Mouse (Mus musculus) limb, embryonic 10.5 days (tissue): ENCODE data around the gene Lcn4. TPM values are rescaled to one million over a fixed set of nuclear protein-coding genes. Genes with fewer than 3 reads are reported as not detected.

Experiments used
- DNase-seq: peaks from one replicate; pipeline ENCODE4 v3.0.0-alpha.2; 2017; ENCODE audit warnings: low spot score
- H3K27ac ChIP-seq: fragments of 300-500 bp; sonication (generic); 2 replicates; pipeline ENCODE4 v1.5.1; 2016; ENCODE audit warnings: mild to moderate bottlenecking
- H3K27me3 ChIP-seq: fragments of 300-500 bp; sonication (generic); 2 replicates; pipeline ENCODE4 v1.6.1; 2016; ENCODE audit warnings: low read depth, mild to moderate bottlenecking; ENCODE audit not compliant: poor library complexity, severe bottlenecking
- H3K36me3 ChIP-seq: fragments of 300-500 bp; sonication (generic); 2 replicates; pipeline ENCODE4 v1.6.1; 2016; ENCODE audit warnings: mild to moderate bottlenecking, moderate library complexity
- H3K4me1 ChIP-seq: fragments of 300-500 bp; sonication (generic); 2 replicates; pipeline ENCODE4 v1.6.1; 2016
- H3K4me3 ChIP-seq: fragments of 300-500 bp; sonication (generic); 2 replicates; pipeline ENCODE4 v1.5.1; 2016; ENCODE audit warnings: mild to moderate bottlenecking, moderate library complexity
- H3K9me3 ChIP-seq: fragments of 300-500 bp; sonication (generic); replicated peaks from 2 replicates; pipeline ENCODE4 v1.6.1; 2016; ENCODE audit warnings: mild to moderate bottlenecking
- WGBS: fragments of 180-500 bp; shearing (Covaris S2); methylation state at CpG from one replicate; pipeline ENCODE4 v1.1.7; 2016; 5-methylcytosine and 5-hydroxymethylcytosine counted together
- polyA plus RNA-seq: library from polyadenylated mRNA; unstranded; fragments of >200 nt; fragmentation: Nextera tagmentation; extraction: Ambion mirVana; gene quantifications from 2 replicates; pipeline ENCODE4 v1.2.1, GENCODE M21; 2016

The Lcn4 gene
- polyA plus RNA-seq, 1 experiment from 2014 or later, result not detected

GRCm38 (mm10) chr2:26628792-26629437 is 42.2 kb downstream of the Lcn4 start:
- H3K27me3 ChIP-seq, result peaks cover 11% of the 10 kb centered on the region; the same call in 1 of the 2 replicates
- H3K4me1 ChIP-seq, result peaks cover 45% of the 10 kb centered on the region
- H3K36me3 ChIP-seq, result peaks cover 23% of the 10 kb centered on the region
- peak; percentile 64 for DNase-seq
- H3K27ac ChIP-seq, result peak overlapping the region; percentile 93
- no peaks in the 10 kb centered on the region for H3K9me3 ChIP-seq
- 21% methylated on average over 5 of the region's 5 CpGs for WGBS
- peak overlapping the region; percentile 78 for H3K4me3 ChIP-seq

GRCm38 (mm10) chr2:26627921-26628739 is 43.0 kb downstream of the Lcn4 start, which contains the start of gene Fam69b:
Gene Fam69b, plus strand, starts transcription at chr2:26628457.
- Histone ChIP-seq H3K4me1 (peaks cover 42% of the 10 kb centered on the region), H3K9me3 (no peaks in the 10 kb centered on the region), H3K27me3 (peaks cover 11% of the 10 kb centered on the region; the same call in 1 of the 2 replicates), H3K27ac (peak within 1 kb of the TSS; percentile 93), H3K36me3 (peaks cover 16% of the 10 kb centered on the region; the same call in 1 of the 2 replicates), H3K4me3 (peak within 1 kb of the TSS; percentile 78)
- DNase-seq, result peak; percentile 88
- WGBS, result under 1% methylated on average over 70 of the region's 70 CpGs

- Histone ChIP-seq H3K4me1 (peaks cover 35% of the 10 kb centered on the region), H3K36me3 (no peaks in the 10 kb centered on the region), H3K4me3 (no peak overlapping the region), H3K27ac (no peak overlapping the region), H3K9me3 (no peaks in the 10 kb centered on the region), H3K27me3 (peaks cover 11% of the 10 kb centered on the region; the same call in 1 of the 2 replicates)
- WGBS, result 65% methylated on average over 3 of the region's 3 CpGs
- DNase-seq, result no peak
Measured at GRCm38 (mm10) chr2:26626081-26626480, 45.0 kb downstream of the Lcn4 start.

DNA sequence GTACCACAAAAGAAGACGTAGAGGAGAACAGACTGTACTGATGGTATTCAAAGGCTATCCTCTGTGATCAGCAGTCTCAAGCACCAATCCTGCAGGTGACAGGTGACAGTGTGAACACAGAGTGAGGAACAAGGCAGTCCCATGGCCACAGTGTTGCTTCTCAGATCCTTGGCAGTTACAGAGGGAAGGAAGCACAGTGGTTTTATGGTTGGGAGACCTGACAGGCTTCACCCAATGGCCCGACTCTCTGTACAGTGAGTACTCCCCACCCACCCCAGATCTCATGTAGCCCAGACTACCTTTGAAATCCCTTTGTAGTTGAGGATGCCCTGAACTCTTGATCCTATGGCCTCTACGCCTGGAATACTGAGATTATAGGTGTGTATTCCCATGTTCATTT is 45.7 kb downstream of the Lcn4 start:
- no peak for DNase-seq
- Histone ChIP-seq H3K36me3 (no peaks in the 10 kb centered on the region), H3K9me3 (no peaks in the 10 kb centered on the region), H3K27ac (no peak overlapping the region), H3K4me1 (peaks cover 29% of the 10 kb centered on the region), H3K4me3 (no peak overlapping the region), H3K27me3 (peaks cover 11% of the 10 kb centered on the region; the same call in 1 of the 2 replicates)
- WGBS, result 88% methylated on average over 3 of the region's 3 CpGs

DNA sequence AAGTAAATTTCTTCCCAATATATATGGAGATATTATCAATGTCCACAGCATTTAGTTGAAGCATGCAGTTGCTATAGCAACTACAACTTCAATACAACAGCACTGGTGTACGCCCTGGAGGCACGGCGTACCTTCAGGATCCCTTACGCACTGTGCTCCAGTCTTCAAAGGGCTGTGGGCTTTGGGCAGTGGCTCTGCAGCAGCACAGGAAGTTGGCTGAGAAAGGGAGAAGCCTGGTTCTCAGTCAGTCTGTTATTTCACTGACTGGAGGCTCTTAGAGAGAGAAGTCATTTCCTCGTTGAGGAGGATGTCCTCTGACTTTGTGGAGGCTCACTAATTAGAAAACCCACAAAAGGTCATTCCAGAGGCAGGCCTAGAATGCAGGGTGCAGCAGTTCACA is 48.1 kb downstream of the Lcn4 start:
- WGBS, result 69% methylated on average over 5 of the region's 5 CpGs
- no peak overlapping the region for H3K27ac ChIP-seq
- H3K9me3 ChIP-seq, result no peaks in the 10 kb centered on the region
- H3K4me3 ChIP-seq, result no peak overlapping the region
- peaks cover 17% of the 10 kb centered on the region for H3K27me3 ChIP-seq
- H3K4me1 ChIP-seq, result peaks cover 5% of the 10 kb centered on the region
- no peaks in the 10 kb centered on the region for H3K36me3 ChIP-seq
- DNase-seq, result no peak

GRCm38 (mm10) chr2:26621246-26621645 is 49.8 kb downstream of the Lcn4 start:
- no peak overlapping the region for H3K27ac ChIP-seq
- DNase-seq, result no peak
- 58% methylated on average over 2 of the region's 2 CpGs for WGBS
- no peaks in the 10 kb centered on the region; the same call in 1 of the 2 replicates for H3K4me1 ChIP-seq
- peaks cover 6% of the 10 kb centered on the region; the same call in 1 of the 2 replicates for H3K27me3 ChIP-seq
- no peaks in the 10 kb centered on the region for H3K9me3 ChIP-seq
- no peak overlapping the region for H3K4me3 ChIP-seq
- no peaks in the 10 kb centered on the region for H3K36me3 ChIP-seq

DNA sequence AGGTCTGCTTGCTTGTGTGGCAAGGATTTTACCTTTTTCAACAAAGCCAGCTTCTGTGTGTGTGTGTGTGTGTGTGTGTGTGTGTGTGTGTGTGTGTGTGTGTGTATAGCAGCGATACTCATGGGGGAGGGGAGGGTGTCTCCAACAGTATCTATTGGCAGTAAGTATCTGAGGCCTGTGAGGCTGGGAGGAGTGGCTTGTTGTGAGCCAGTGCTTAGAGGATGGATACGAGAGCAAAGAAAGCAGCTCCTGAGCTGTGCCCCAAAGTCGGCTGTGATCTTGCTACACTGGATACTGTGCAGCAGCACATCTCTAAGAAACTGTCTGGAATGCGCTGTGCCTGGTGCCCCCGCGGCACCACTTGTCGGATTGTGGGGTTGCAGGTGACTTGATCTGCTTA is 53.2 kb downstream of the Lcn4 start:
- no peak overlapping the region for H3K4me3 ChIP-seq
- H3K27me3 ChIP-seq, result peaks cover 6% of the 10 kb centered on the region; the same call in 1 of the 2 replicates
- H3K36me3 ChIP-seq, result no peaks in the 10 kb centered on the region
- no peak for DNase-seq
- WGBS, result 62% methylated on average over 7 of the region's 7 CpGs
- no peaks in the 10 kb centered on the region; the same call in 1 of the 2 replicates for H3K4me1 ChIP-seq
- H3K27ac ChIP-seq, result no peak overlapping the region
- no peaks in the 10 kb centered on the region for H3K9me3 ChIP-seq

Other genes with a start within 250 kb of the Lcn4 start
- 29.4 and 37.1 TPM in 2 replicates for gene Sec16a, start 226.1 kb downstream of the Lcn4 start, polyA plus RNA-seq
- gene Notch1, start 154.6 kb downstream of the Lcn4 start, polyA plus RNA-seq, result 8.5 and 11.8 TPM in 2 replicates
- gene Egfl7, start 91.3 kb downstream of the Lcn4 start, polyA plus RNA-seq, result 96.5 and 97.2 TPM in 2 replicates
- not detected in 2 replicates for gene Gm20532, start 84.6 kb downstream of the Lcn4 start, polyA plus RNA-seq
- 13.2 and 14.5 TPM in 2 replicates for gene Agpat2, start 66.9 kb downstream of the Lcn4 start, polyA plus RNA-seq
- 31.3 and 43.3 TPM in 2 replicates for gene Fam69b, start 42.8 kb downstream of the Lcn4 start, polyA plus RNA-seq
- gene Abo, start 193.7 kb upstream of the Lcn4 start, polyA plus RNA-seq, result not detected in 2 replicates
- gene Surf6, start 231.6 kb upstream of the Lcn4 start, polyA plus RNA-seq, result 42.1 and 43.0 TPM in 2 replicates
- 79.3 and 82.8 TPM in 2 replicates for gene Med22, start 239.4 kb upstream of the Lcn4 start, polyA plus RNA-seq
- gene Rpl7a, start 239.5 kb upstream of the Lcn4 start, polyA plus RNA-seq, result 702 and 807 TPM in 2 replicates
- 50.6 and 60.5 TPM in 2 replicates for gene Surf2, start 245.1 kb upstream of the Lcn4 start, polyA plus RNA-seq
- gene Surf1, start 245.2 kb upstream of the Lcn4 start, polyA plus RNA-seq, result 44.0 and 50.3 TPM in 2 replicates